Mouse (Mus musculus): ENCODE measurements at regions not wholly inside any gene's neighbourhood (a gene's known extent, or its start where the extent isn't known, plus 50 kb on each side); places are given as distances from the start of the nearest gene placed in this dataset.

DNA sequence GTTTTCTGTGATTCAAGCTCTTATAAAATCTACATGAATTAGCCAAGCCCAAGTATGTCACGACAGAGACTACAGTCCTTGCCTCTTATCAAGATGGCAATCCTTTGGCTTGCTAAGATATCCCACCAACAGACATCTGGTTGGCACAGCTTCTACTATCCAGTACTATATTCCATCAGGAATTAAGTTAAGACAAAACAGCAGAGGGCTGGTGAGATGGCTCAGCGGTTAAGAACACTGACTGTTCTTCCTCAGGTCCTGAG is 119.1 kb upstream of the Cpm start:
- H3K4me1 ChIP-seq (ENCODE audit: control insufficient read depth in 1 of 2, insufficient read depth in 2 of 2), result no peaks in the 10 kb centered on the region
- no peak for TF ChIP-seq E2F4 (IDR thresholded peaks at IDR 0.05; ENCODE audit: insufficient replicate concordance, low read depth, low read length)
- no peak for TF ChIP-seq ETS1 (conservative IDR thresholded peaks at IDR 0.05; ENCODE audit: low read depth, low read length)
- TF ChIP-seq TCF12 (IDR thresholded peaks at IDR 0.05; ENCODE audit: low read depth, low read length), result no peak
- no peak for TF ChIP-seq NRF1 (IDR thresholded peaks at IDR 0.05; ENCODE audit: low read depth, low read length)
- H3K4me2 ChIP-seq (ENCODE audit: insufficient read depth, low read depth, poor library complexity, severe bottlenecking), result no peak overlapping the region
- no peak overlapping the region for H3K9ac ChIP-seq (ENCODE audit: insufficient read depth, low read depth)
- H3K27ac ChIP-seq (ENCODE audit: insufficient read depth, low read depth), result no peak overlapping the region
- no peak for DNase-seq (ENCODE audit: extremely low read depth)
- peaks cover 7% of the 10 kb centered on the region for H3K9me3 ChIP-seq (replicated peaks; ENCODE audit: low read length)
- dilution Hi-C loops (cut with MboI; ENCODE audit: extremely low pct_ligation_motif_present, extremely low pct_unique_long_range_greater_than_20kb, low sequenced_read_pairs) (no loop called here), in situ Hi-C loops (cut with MboI; ENCODE audit: low pct_ligation_motif_present, low pct_unique_long_range_greater_than_20kb, low sequenced_read_pairs) (no loop called here)
- H3K27me3 ChIP-seq (replicated peaks), result no peaks in the 10 kb centered on the region
- no peak overlapping the region for H3K4me3 ChIP-seq (replicated peaks in 1 of 3; ENCODE audit: low read depth in 2 of 3, low read length in 2 of 3, poor library complexity in 1 of 3)
- no peaks in the 10 kb centered on the region for H3K36me3 ChIP-seq (replicated peaks in 1 of 2; ENCODE audit: control insufficient read depth in 1 of 2, insufficient read depth in 1 of 2, low read length in 1 of 2)
- H3K79me2 ChIP-seq (replicated peaks; ENCODE audit: control insufficient read depth, extremely low read depth, insufficient read depth, poor library complexity, severe bottlenecking), result no peaks in the 10 kb centered on the region

DNA sequence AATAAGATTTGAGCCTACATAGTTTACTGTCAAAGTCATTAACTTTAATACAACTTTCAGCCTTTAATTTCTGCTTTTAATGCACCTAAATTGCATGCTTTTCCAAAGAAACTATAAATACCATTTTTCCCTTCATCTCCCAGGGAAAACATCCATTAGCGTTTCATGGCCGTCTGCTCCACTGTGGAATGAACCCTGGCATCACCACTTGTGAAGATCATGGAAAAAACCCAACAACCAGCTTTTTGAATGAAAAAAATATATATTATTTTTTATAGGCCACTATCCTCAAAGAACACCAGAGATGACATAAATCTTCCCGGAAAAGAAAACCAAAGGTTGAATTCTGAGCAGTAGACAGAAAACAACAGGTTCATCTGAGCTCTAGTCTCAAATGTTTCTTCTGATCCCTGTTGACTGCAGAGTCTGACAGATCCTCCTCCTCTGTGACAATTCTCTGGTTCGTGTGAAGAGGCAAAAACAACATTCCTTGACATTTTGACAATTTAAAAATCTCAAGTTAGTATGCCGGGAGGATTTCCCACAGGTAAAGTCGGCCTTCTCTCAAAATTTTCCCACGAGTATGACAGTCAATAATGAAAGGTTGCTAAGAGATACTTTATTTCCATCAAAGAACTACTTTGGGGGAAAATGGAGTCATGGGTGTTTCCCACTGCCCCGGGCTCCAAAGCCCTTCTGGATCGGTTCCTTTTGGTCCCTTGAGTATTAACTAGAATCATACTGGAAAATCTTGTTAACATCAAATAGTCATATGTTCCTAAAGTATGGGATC is 119.7 kb upstream of the Cpm start:
- Histone ChIP-seq H3K4me1 (ENCODE audit: control insufficient read depth in 1 of 2, insufficient read depth in 2 of 2) (no peaks in the 10 kb centered on the region), H3K4me2 (ENCODE audit: insufficient read depth, low read depth, poor library complexity, severe bottlenecking) (no peak overlapping the region), H3K27ac (ENCODE audit: insufficient read depth, low read depth) (no peak overlapping the region), H3K9ac (ENCODE audit: insufficient read depth, low read depth) (no peak overlapping the region), H3K36me3 (replicated peaks in 1 of 2; ENCODE audit: control insufficient read depth in 1 of 2, insufficient read depth in 1 of 2, low read length in 1 of 2) (no peaks in the 10 kb centered on the region), H3K4me3 (replicated peaks in 1 of 3; ENCODE audit: low read depth in 2 of 3, low read length in 2 of 3, poor library complexity in 1 of 3) (no peak overlapping the region), H3K27me3 (replicated peaks) (no peaks in the 10 kb centered on the region), H3K9me3 (replicated peaks; ENCODE audit: low read length) (peaks cover 7% of the 10 kb centered on the region), H3K79me2 (replicated peaks; ENCODE audit: control insufficient read depth, extremely low read depth, insufficient read depth, poor library complexity, severe bottlenecking) (no peaks in the 10 kb centered on the region)
- DNase-seq (ENCODE audit: extremely low read depth), result no peak
- TF ChIP-seq JUND (conservative IDR thresholded peaks at IDR 0.05; ENCODE audit: low read depth, low read length) (no peak), KAT2A (IDR thresholded peaks at IDR 0.05; ENCODE audit: insufficient replicate concordance, low read length) (no peak), TBP (conservative IDR thresholded peaks at IDR 0.05; ENCODE audit: low read depth, low read length) (no peak), PAX5 (IDR thresholded peaks at IDR 0.05; ENCODE audit: low read length) (no peak), ZKSCAN1 (IDR thresholded peaks at IDR 0.05; ENCODE audit: borderline replicate concordance, low read depth, low read length) (no peak), USF1 (IDR thresholded peaks at IDR 0.05; ENCODE audit: low read depth, low read length) (no peak), JUN (IDR thresholded peaks at IDR 0.05; ENCODE audit: insufficient read depth, low read depth, low read length) (no peak), POLR2AphosphoS2 (IDR thresholded peaks at IDR 0.05; ENCODE audit: low read depth, low read length) (no peak), SIN3A (IDR thresholded peaks at IDR 0.05; ENCODE audit: low read length) (no peak), BHLHE40 (IDR thresholded peaks at IDR 0.05; ENCODE audit: low read depth, low read length) (no peak), MYC (IDR thresholded peaks at IDR 0.05; ENCODE audit: low read depth, low read length) (no peak), ETS1 (conservative IDR thresholded peaks at IDR 0.05; ENCODE audit: low read depth, low read length) (no peak), MXI1 (IDR thresholded peaks at IDR 0.05; ENCODE audit: low read depth, low read length) (no peak)
- in situ Hi-C loops (cut with MboI; ENCODE audit: low pct_ligation_motif_present, low pct_unique_long_range_greater_than_20kb, low sequenced_read_pairs), result no loop called here
- dilution Hi-C loops (cut with MboI; ENCODE audit: extremely low pct_ligation_motif_present, extremely low pct_unique_long_range_greater_than_20kb, low sequenced_read_pairs), result no loop called here

All from CH12.LX (cell line).